Mouse (Mus musculus) CD4-positive, CD25-positive, alpha-beta regulatory T cell, adult 4 months (primary cell): ENCODE data around the gene Zfp628. TPM values are rescaled to one million over a fixed set of nuclear protein-coding genes. Genes with fewer than 3 reads are reported as not detected.

Experiments used
- ATAC-seq: one replicate; pipeline ENCODE4 v1.8.0; 2017
- polyA plus RNA-seq, 2 experiments: library from polyadenylated mRNA; unstranded; fragments of 100-300 nt; shearing (Covaris generic); gene quantifications; one replicate each; pipeline ENCODE4 v1.2.1; 2017

The Zfp628 gene
- polyA plus RNA-seq, 2 experiments from 2014 or later, result 0.99 to 1.5 TPM

DNA sequence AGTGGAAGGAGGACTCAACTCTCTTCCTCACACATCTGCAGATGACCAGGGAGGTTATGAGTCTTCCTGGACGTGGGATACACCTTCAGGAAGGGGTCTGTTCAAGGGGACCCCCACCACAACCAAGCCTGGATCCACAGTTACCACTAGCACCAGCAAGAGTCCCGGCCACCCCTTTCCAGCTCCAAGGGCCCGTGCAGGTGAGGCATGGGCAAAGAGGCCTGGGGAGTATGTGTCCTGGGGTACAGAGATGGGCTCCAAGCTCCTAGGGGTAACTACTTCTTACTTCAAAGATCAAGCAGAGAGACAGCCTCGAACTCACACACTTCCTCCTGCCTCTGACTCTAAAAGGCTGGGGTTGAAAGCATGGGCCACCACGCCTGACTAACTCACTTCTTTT, 27.7 kb downstream of the Zfp628 start:
- ATAC-seq, result no peak

DNA sequence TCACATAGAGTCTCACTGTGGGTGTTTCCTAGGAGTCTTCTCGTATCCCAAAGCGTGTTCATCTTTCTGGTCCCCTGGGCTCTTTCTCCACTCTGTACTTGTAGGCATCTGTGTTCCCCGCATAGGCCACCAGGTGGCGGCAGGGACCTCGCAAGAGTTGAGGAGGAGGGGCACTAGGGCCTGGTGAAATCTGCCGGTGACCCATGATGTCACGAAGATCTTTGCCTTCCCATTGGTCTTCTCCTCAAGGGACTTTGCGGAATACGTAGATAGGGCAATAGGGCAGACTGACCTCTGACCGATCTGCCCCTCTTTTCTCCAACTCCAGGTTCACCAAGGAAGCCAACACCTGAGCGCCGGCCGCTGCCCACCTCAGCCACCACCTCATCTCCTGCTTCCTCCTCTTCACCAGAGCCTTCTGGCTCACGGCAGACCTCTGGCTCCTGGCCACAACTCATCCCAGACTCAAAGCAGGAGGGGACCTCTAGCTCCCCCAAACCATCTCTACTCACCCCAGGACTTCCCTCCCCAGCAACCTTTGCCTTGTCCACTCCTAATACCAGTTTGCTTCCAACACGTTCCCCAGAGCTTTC, 28.3 kb downstream of the Zfp628 start:
- ATAC-seq, result peak; percentile 96

DNA sequence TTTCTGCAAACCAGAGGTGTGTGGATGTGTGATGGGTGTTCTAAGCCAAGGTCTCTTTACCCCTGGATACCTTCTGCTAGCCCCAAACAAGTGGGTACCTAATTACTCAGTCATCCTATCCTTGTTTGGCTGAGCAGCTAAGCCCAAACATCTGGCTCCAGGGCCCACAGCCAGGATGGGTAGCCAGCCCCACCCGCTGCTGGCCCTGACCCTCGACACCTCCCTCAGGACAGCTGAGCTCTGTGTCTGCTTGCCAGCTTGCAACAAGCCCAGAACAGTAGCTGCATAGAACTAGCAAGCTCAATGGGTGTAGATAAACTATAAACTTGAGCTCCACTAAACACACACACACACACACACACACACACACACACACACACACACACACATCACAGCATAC, 32.8 kb downstream of the Zfp628 start:
- ATAC-seq, result no peak

DNA sequence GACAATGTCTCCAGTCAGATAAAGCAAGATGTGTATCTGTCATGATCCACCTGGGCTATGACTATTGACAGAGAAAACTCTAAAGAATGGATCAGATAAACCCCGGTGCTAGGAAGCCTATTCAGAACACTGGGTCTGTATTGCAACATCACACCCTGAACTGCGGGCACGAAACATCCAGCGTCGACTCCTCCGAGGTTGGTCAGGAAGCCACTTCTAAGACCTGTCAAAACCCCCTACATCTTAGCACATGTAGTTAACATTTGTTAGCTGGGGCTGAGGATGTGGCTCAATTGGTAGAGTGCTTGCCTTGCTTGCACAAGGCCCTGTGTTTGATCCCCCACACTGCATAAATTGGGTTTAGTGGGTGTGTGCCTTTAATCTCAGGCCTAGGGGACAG, 33.4 kb downstream of the Zfp628 start:
- peak; percentile 67 for ATAC-seq

DNA sequence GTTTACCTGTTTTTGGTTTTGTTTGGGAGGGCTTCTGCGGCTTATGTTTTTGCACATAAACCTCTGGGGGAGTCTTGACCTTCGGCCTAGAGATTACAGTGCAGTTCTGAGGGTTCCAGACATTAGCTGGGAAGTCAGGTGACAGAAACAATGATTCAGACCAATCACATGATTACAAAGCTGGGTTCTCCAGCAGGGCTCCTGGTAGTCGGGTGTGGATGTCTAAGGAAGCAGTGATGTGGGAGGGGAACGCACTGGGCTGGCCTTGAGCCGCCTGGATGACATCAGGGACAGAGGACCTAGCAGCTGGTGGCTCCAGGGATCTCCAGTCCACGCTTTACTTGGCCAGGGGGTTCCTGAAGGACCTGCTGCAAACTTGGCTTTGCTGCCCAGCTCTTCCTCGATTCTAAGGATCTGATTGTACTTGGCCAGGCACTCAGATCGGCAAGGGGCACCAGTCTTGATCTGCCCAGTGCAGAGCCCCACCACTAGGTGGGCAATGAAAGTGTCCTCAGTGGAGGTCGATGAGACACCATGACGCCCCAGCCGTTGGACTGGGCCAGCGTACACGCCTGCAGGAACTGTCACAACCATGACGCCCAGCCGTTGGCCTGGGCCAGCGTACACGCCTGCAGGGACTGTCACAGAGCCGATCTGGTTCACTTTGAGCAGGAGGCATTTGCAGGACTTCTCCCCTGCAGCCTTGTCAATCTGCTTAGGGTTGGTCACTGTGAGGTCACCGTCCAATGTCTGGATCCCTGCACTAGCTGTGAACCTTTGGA, 35.7 kb downstream of the Zfp628 start:
- no peak for ATAC-seq

DNA sequence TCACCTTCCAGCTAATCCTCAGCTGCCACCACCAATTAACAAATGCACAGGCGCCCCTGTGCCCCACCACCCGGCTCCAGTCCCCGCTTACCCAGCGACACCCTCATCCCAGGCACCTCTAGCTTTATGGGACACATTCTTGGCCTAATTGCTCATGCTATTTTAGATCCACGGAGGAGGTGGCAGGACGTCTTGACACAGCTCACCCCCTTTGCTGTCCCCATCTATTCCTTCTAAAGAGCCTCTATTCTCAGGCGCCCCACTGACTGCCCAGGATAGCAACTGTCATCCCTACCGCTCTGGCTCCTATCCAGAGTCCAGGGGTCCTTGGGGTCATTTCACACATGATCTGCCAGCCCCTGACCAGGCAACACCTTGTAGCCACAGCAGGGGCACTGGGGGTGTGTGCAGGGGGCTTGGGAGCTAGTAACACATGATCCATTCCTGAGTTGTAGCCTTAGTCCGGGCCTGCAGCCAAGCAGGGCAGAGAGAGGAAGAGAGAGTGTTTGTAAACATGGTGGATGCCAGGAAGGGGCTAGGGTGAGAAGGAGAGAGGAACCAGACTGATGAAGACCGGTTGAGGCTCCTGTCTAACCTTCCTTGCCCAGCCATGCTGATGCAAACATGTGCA, 38.9 kb downstream of the Zfp628 start:
- no peak for ATAC-seq

DNA sequence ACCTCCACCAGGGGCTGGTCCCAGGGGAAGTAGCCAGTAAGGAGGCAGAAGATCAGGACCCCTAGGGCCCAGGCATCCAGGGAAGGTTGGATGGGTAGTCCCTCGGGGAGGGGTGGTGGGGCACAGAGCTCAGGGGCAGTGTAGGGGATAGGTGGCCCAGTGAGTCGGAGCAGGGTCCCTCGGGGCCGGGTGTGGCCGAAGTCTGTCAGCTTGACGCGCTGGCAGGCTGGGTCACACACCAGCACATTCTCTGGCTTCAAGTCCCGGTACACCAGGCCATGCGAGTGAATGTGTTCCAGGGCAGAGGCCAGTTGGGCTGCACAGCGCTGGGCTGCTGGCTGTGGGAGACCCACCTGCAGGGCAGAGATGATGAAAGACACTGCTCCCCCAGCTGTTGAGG, 42.3 kb downstream of the Zfp628 start:
- ATAC-seq, result no peak

DNA sequence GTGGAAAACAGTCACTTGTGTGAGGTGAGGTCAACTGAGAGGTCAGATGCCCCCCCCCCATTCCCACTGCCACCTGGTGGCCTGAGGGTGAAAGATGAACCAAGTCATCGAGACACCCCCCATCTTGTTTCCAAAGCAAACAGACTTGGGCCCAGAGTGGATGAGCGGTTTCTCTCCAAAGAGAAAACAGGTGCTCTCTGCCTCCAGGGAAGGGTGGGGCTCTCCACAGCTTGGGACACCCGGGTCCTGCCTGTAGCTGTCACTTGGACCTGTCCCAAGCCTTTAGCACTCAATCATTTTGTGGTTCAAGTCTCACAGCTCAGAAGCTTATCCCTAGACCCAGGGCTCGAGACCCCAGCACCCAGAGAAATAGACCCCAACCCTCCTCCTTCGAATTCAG, 48.5 kb downstream of the Zfp628 start:
- ATAC-seq, result no peak

DNA sequence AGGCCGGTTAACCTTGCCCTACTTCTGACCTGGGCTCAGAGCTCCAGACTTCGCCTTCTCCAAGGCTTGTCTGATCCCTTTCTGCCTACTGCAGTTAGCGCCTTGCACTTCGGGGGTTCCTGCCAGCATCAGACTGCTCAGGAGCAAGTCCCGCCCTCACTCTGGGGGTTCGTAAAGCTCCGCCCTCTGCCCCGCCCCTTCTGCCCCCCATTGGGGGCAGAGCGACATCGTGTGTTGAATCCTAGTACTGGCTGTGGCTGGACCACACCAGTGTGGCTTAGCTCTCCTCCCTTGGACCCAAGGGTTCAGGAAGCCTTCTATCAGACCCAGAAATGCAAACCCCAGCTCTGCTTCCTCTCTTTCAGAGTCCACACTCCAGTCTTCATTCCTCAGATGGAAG, 49.3 kb downstream of the Zfp628 start, which contains the start of gene Sbk2:
Gene Sbk2 (minus strand): TSS at position 135 of the 400 bp plus-strand sequence.
- ATAC-seq, result peak; percentile 96

DNA sequence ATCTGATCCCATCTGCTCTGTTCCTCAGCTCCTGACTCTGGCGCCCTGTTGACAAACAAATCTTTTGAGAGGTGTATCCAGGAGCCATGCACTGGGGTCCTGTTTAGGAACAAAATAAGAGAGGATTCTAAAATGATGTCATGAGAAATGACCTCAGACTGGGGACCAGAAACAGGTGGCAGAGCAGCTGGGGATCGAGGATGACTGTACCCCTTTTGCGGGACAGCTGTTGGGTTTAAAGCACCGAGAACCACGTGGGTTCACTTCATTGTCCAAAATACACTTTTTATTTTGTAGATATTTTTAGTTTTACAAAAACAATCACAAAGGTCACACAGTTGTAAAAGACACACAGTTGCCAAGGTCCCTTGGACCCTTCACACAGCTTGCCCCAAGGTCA, 50.0 kb downstream of the Zfp628 start:
- no peak for ATAC-seq

DNA sequence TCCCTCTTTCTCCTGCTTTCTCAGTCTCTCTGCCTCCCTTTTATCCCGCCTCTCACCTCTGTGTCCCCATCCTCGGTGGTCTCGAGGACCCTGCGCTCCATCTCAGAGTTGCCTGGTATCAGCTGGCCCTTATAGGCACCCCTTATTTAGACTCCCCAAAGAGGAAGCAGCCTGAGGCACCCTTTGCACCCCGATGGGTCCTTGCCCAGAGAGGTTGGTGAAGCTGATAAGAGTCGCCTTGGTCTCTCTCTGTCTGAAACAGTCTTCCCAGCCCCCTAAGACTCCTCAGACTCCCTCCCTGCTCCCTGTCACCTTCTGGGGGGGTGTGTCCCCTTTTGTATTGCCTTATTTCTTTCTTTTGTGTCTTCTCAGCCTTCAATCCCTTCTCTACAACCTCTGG, 56.1 kb downstream of the Zfp628 start, which contains the start of gene Sbk3:
Gene Sbk3 (minus strand): TSS at position 101 of the 400 bp plus-strand sequence.
- no peak for ATAC-seq

Other genes with a start within 250 kb of the Zfp628 start
- gene Hspbp1, start 230.1 kb upstream of the Zfp628 start, polyA plus RNA-seq, result 10 to 100 TPM; 45.4 to 48.2 TPM
- gene Brsk1, start 224.6 kb upstream of the Zfp628 start, polyA plus RNA-seq, result not detected
- gene Tmem150b, start 190.0 kb upstream of the Zfp628 start, polyA plus RNA-seq, result under 1 TPM in 1 of 2 experiments, not detected in 1; 0.47 TPM
- 10 to 100 TPM; 22.9 to 25.8 TPM for gene Kmt5c, start 175.1 kb upstream of the Zfp628 start, polyA plus RNA-seq
- gene Cox6b2, start 162.1 kb upstream of the Zfp628 start, polyA plus RNA-seq, result 1 to 10 TPM in 1 of 2 experiments, not detected in 1; 2.1 TPM
- not detected for gene Fam71e2, start 143.9 kb upstream of the Zfp628 start, polyA plus RNA-seq
- under 1 TPM in 1 of 2 experiments, not detected in 1; 0.16 TPM for gene Il11, start 132.4 kb upstream of the Zfp628 start, polyA plus RNA-seq
- not detected for gene Tmem190, start 132.3 kb upstream of the Zfp628 start, polyA plus RNA-seq
- under 1 TPM in 1 of 2 experiments, not detected in 1; 0.86 TPM for gene Tmem238, start 125.6 kb upstream of the Zfp628 start, polyA plus RNA-seq
- gene Rpl28, start 122.3 kb upstream of the Zfp628 start, polyA plus RNA-seq, result 100 to 1,000 TPM; 446 to 574 TPM
- gene Ube2s, start 102.6 kb upstream of the Zfp628 start, polyA plus RNA-seq, result 10 to 100 TPM; 25.0 to 25.3 TPM
- under 1 TPM in 1 of 2 experiments, not detected in 1; 0.11 TPM for gene Shisa7, start 70.5 kb upstream of the Zfp628 start, polyA plus RNA-seq
- gene Isoc2b, start 45.0 kb upstream of the Zfp628 start, polyA plus RNA-seq, result 10 to 100 TPM; 29.1 to 47.3 TPM
- gene Isoc2a, start 38.1 kb upstream of the Zfp628 start, polyA plus RNA-seq, result under 1 TPM; 0.35 to 0.47 TPM
- gene Gm36210, start 8.7 kb upstream of the Zfp628 start, polyA plus RNA-seq, result not detected
- gene Nat14, start 6.8 kb downstream of the Zfp628 start, polyA plus RNA-seq, result under 1 TPM in 1 of 2 experiments, not detected in 1; 0.61 TPM
- under 1 TPM in 1 of 2 experiments, not detected in 1; 0.12 TPM for gene Ssc5d, start 10.6 kb downstream of the Zfp628 start, polyA plus RNA-seq
- gene Sbk2, start 49.2 kb downstream of the Zfp628 start, polyA plus RNA-seq, result not detected
- not detected for gene Sbk3, start 56.0 kb downstream of the Zfp628 start, polyA plus RNA-seq
- 1 to 10 TPM; 3.6 to 6.4 TPM for gene Zfp579, start 80.9 kb downstream of the Zfp628 start, polyA plus RNA-seq
- gene Zfp524, start 99.2 kb downstream of the Zfp628 start, polyA plus RNA-seq, result 10 to 100 TPM; 44.1 to 45.4 TPM
- 10 to 100 TPM in 1 of 2 experiments, 1 to 10 TPM in 1; 9.5 to 12.0 TPM for gene Fiz1, start 99.5 kb downstream of the Zfp628 start, polyA plus RNA-seq
- 1 to 10 TPM; 7.9 to 8.9 TPM for gene Gm44973, start 100.3 kb downstream of the Zfp628 start, polyA plus RNA-seq
- gene Zfp865, start 105.2 kb downstream of the Zfp628 start, polyA plus RNA-seq, result 10 to 100 TPM in 1 of 2 experiments, 1 to 10 TPM in 1; 3.5 to 12.3 TPM
- under 1 TPM in 1 of 2 experiments, not detected in 1; 0.58 TPM for gene Ccdc106, start 105.3 kb downstream of the Zfp628 start, polyA plus RNA-seq
- not detected for gene 4632433K11Rik, start 118.9 kb downstream of the Zfp628 start, polyA plus RNA-seq
- gene Zfp784, start 123.2 kb downstream of the Zfp628 start, polyA plus RNA-seq, result 1 to 10 TPM; 4.5 to 9.3 TPM
- gene Zfp580, start 136.3 kb downstream of the Zfp628 start, polyA plus RNA-seq, result under 1 TPM in 1 of 2 experiments, not detected in 1; 0.69 TPM
- 10 to 100 TPM; 27.5 to 28.2 TPM for gene U2af2, start 146.9 kb downstream of the Zfp628 start, polyA plus RNA-seq
- gene Epn1, start 165.0 kb downstream of the Zfp628 start, polyA plus RNA-seq, result 1 to 10 TPM; 4.0 to 7.2 TPM
- under 1 TPM in 1 of 2 experiments, not detected in 1; 0.51 TPM for gene Rfpl4, start 201.7 kb downstream of the Zfp628 start, polyA plus RNA-seq
- under 1 TPM in 1 of 2 experiments, not detected in 1; 0.44 TPM for gene Rasl2-9, start 210.7 kb downstream of the Zfp628 start, polyA plus RNA-seq
- gene Vmn1r55, start 234.5 kb downstream of the Zfp628 start, polyA plus RNA-seq, result under 1 TPM in 1 of 2 experiments, not detected in 1; 0.08 TPM